Mouse (Mus musculus): ENCODE measurements around the gene Vat1l.

- TF ChIP-seq CTCF (IDR thresholded peaks at IDR 0.05; ENCODE audit: low read depth, low read length) (no peak), POLR2A (IDR thresholded peaks at IDR 0.05; ENCODE audit: extremely low read depth, insufficient read depth, low read length) (no peak)
These were observed 130.3 kb downstream of the Vat1l start for GRCm38 (mm10) chr8:114335721-114336120.

All from liver, adult 2 months (tissue).